Mouse (Mus musculus) thymus, adult 2 months (tissue): ENCODE results near the gene Tmem150c.

Source experiments
- CTCF ChIP-seq: fragments of 200-500 bp; IDR thresholded peaks from 2 replicates; pipeline ENCODE4 v1.5.1; 2012; ENCODE audit warnings: mild to moderate bottlenecking, control low read depth, low read length, moderate library complexity, borderline replicate concordance; ENCODE audit not compliant: control insufficient read depth, poor library complexity, insufficient read depth; ENCODE audit errors: extremely low read depth
- POLR2A ChIP-seq: fragments of 200-500 bp; IDR thresholded peaks from 2 replicates; pipeline ENCODE4 v1.6.1; 2012; ENCODE audit warnings: mild to moderate bottlenecking, low read length, control low read depth, moderate library complexity; ENCODE audit not compliant: control insufficient read depth, poor library complexity, insufficient read depth; ENCODE audit errors: extremely low read depth

- TF ChIP-seq CTCF (no peak), POLR2A (no peak)
These were observed 115.0 kb downstream of the Tmem150c start for GRCm38 (mm10) chr5:100044621-100045020.
